In the genomic region with DNA sequence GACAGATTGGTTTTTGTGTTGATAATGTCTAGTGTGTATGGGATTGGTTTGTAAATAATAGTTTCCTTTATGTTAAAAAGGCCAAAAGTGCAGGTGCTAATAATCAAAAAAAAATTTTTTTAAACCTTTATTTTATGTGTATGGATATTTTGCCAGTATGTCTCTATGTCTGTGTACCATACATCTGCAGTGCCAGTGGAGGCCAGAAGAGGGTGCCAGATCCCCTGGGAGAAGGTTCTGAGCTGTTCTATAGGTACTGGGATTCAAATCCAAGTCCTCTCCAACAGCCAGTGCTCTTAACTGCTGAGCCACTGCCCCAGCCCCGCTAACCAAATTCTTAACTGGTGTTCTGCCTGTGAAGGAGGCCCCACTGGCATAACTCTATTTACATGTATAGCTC, we compare ENCODE assay signal across 11 mouse cellular contexts. TPM values are rescaled to one million over a fixed set of nuclear protein-coding genes. Genes with fewer than 3 reads are reported as not detected.
DNase-seq lines count a peak whose midpoint lies in the region; ATAC-seq and TF ChIP-seq lines count a peak whose summit lies in the region.
"Had no signal": no experiment of that assay in that cellular context is flagged by ENCODE, and none has a peak within 500 bp of the region (broad histone marks: within the 10 kb centered on the region; RNA-seq: fewer than 3 reads in every experiment).

No protein-coding gene starts in this region.

- in situ Hi-C loops in CH12.LX (cut with MboI; ENCODE audit: low pct_ligation_motif_present, low pct_unique_long_range_greater_than_20kb, low sequenced_read_pairs), result no loop called here
- in situ Hi-C loops in Patski (cut with MboI; ENCODE audit: low pct_unique_long_range_greater_than_20kb), result no loop called here

- no peaks in the 10 kb centered on the region for H3K79me2 ChIP-seq in CH12.LX (replicated peaks; ENCODE audit: control insufficient read depth, extremely low read depth, insufficient read depth, poor library complexity, severe bottlenecking)

- 81% methylated on average over 1 of the region's 1 CpGs for WGBS in liver, postnatal 0 days (ENCODE audit: insufficient replicate concordance)
- 74% methylated on average over 1 of the region's 1 CpGs for WGBS in midbrain, embryonic 10.5 days
- 100% methylated on average over 1 of the region's 1 CpGs for WGBS in hindbrain, embryonic 16.5 days

- no peak overlapping the region for H3K4me3 ChIP-seq in CH12.LX (replicated peaks in 1 of 3; ENCODE audit: low read depth in 2 of 3, low read length in 2 of 3, poor library complexity in 1 of 3)
- no peak overlapping the region for H3K4me3 ChIP-seq in liver, postnatal 0 days (ENCODE audit: low read depth, low read length)
- H3K4me3 ChIP-seq in midbrain, embryonic 10.5 days, result no peak overlapping the region
- H3K4me3 ChIP-seq in hindbrain, embryonic 16.5 days (ENCODE audit: low read length), result no peak overlapping the region

- POLR2A ChIA-PET in Patski (lab: Charles Lee), result no interaction called here

- no peak overlapping the region for H3K27ac ChIP-seq in CH12.LX (ENCODE audit: insufficient read depth, low read depth)
- no peak overlapping the region for H3K27ac ChIP-seq in liver, postnatal 0 days (ENCODE audit: low read depth)
- H3K27ac ChIP-seq in midbrain, embryonic 10.5 days (replicated peaks), result no peak overlapping the region
- no peak overlapping the region for H3K27ac ChIP-seq in hindbrain, embryonic 16.5 days (ENCODE audit: low read depth, low read length)

- CTCF ChIA-PET in Patski (lab: Charles Lee), result interaction anchor here (1.4 kb wide), 1 partner anchor 9 kb away, joined by 3 read pairs; no protein-coding TSS in a partner anchor

- no peaks in the 10 kb centered on the region for H3K36me3 ChIP-seq in CH12.LX (replicated peaks in 1 of 2; ENCODE audit: control insufficient read depth in 1 of 2, insufficient read depth in 1 of 2, low read length in 1 of 2)
- no peaks in the 10 kb centered on the region for H3K36me3 ChIP-seq in liver, postnatal 0 days (replicated peaks; ENCODE audit: insufficient read depth, low read length)
- H3K36me3 ChIP-seq in midbrain, embryonic 10.5 days, result no peaks in the 10 kb centered on the region
- H3K36me3 ChIP-seq in hindbrain, embryonic 16.5 days (ENCODE audit: control insufficient read depth, insufficient read depth, low read length), result no peaks in the 10 kb centered on the region

- H3K4me1 ChIP-seq in CH12.LX (ENCODE audit: control insufficient read depth in 1 of 2, insufficient read depth in 2 of 2), result peaks cover 0 to 15% of the 10 kb centered on the region in 2 experiments; a peak in 2 of 4 replicates
- H3K4me1 ChIP-seq in liver, postnatal 0 days (ENCODE audit: insufficient read depth), result no peaks in the 10 kb centered on the region
- H3K4me1 ChIP-seq in midbrain, embryonic 10.5 days, result no peaks in the 10 kb centered on the region
- no peaks in the 10 kb centered on the region for H3K4me1 ChIP-seq in hindbrain, embryonic 16.5 days (ENCODE audit: control insufficient read depth, insufficient read depth, low read depth, low read length)

- TF ChIP-seq POLR2A in CH12.LX (IDR thresholded peaks at IDR 0.05; ENCODE audit: low read depth, low read length), result no peak

- no peaks in the 10 kb centered on the region for H3K9me3 ChIP-seq in CH12.LX (replicated peaks; ENCODE audit: low read length)
- no peaks in the 10 kb centered on the region for H3K9me3 ChIP-seq in liver, postnatal 0 days (ENCODE audit: low read length)
- H3K9me3 ChIP-seq in midbrain, embryonic 10.5 days (replicated peaks), result no peaks in the 10 kb centered on the region
- H3K9me3 ChIP-seq in hindbrain, embryonic 16.5 days (ENCODE audit: control insufficient read depth, low read length), result no peaks in the 10 kb centered on the region

- TF ChIP-seq EP300 in CH12.LX (IDR thresholded peaks at IDR 0.05; ENCODE audit: low read length), result no peak
- TF ChIP-seq EP300 in liver, postnatal 0 days (IDR thresholded peaks at IDR 0.05; ENCODE audit: low read depth), result no peak

- H3K9ac ChIP-seq in CH12.LX (ENCODE audit: insufficient read depth, low read depth), result no peak overlapping the region
- no peak overlapping the region for H3K9ac ChIP-seq in liver, postnatal 0 days (replicated peaks)
- no peak overlapping the region for H3K9ac ChIP-seq in hindbrain, embryonic 16.5 days (ENCODE audit: low read depth, low read length)

- TF ChIP-seq CTCF in CH12.LX (conservative IDR thresholded peaks at IDR 0.05 in 1 of 2, IDR thresholded peaks at IDR 0.05 in 1 of 2; ENCODE audit: low read depth in 2 of 2, low read length in 2 of 2), result peak; percentile 54 to 72; a peak in 3 of 4 replicates
- TF ChIP-seq CTCF in Patski (IDR thresholded peaks at IDR 0.05), result peak; percentile 50
- TF ChIP-seq CTCF in liver, postnatal 0 days (IDR thresholded peaks at IDR 0.05; ENCODE audit: low read depth), result peak; percentile 56

- no peak overlapping the region for H3K4me2 ChIP-seq in CH12.LX (ENCODE audit: insufficient read depth, low read depth, poor library complexity, severe bottlenecking)
- H3K4me2 ChIP-seq in liver, postnatal 0 days (ENCODE audit: low read depth, low read length), result no peak overlapping the region
- no peak overlapping the region for H3K4me2 ChIP-seq in hindbrain, embryonic 16.5 days (ENCODE audit: low read length)

- peak; percentile 40 for TF ChIP-seq RAD21 in CH12.LX (IDR thresholded peaks at IDR 0.05; ENCODE audit: low read depth, low read length)

- dilution Hi-C loops in CH12.LX (cut with MboI; ENCODE audit: extremely low pct_ligation_motif_present, extremely low pct_unique_long_range_greater_than_20kb, low sequenced_read_pairs), result no loop called here

- DNase-seq in kidney, adult 18-20 months, result peak; percentile 29
- DNase-seq in kidney, postnatal 14 days, result no peak
- DNase-seq in CH12.LX (ENCODE audit: extremely low read depth), result peak; percentile 50
- no peak for DNase-seq in Patski (ENCODE audit: low read depth, low spot score)
- no peak for DNase-seq in liver, postnatal 0 days
- no peak for DNase-seq in midbrain, embryonic 10.5 days (ENCODE audit: low spot score)
- DNase-seq in urinary bladder, adult 2 months (ENCODE audit: low spot score), result no peak
- DNase-seq: heart, adult 11 months had no signal

- H3K27me3 ChIP-seq in CH12.LX (replicated peaks) (peaks cover 5% of the 10 kb centered on the region), Patski (peaks cover 48% of the 10 kb centered on the region)
- H3K27me3 ChIP-seq in liver, postnatal 0 days (ENCODE audit: insufficient read depth, low read length), result no peaks in the 10 kb centered on the region
- H3K27me3 ChIP-seq in midbrain, embryonic 10.5 days (ENCODE audit: low read depth, poor library complexity, severe bottlenecking), result no peaks in the 10 kb centered on the region
- no peaks in the 10 kb centered on the region for H3K27me3 ChIP-seq in hindbrain, embryonic 16.5 days (replicated peaks; ENCODE audit: control insufficient read depth, insufficient read depth, low read length)

- no peak for ATAC-seq in Patski
- ATAC-seq in liver, postnatal 0 days, result no peak
- ATAC-seq in hindbrain, embryonic 16.5 days, result no peak

TF ChIP-seq in CH12.LX, 34 proteins besides CTCF, POLR2A, EP300 and RAD21:
- TF ChIP-seq GABPA (IDR thresholded peaks at IDR 0.05; ENCODE audit: insufficient replicate concordance, low read depth, low read length) (no peak), SMC3 (IDR thresholded peaks at IDR 0.05; ENCODE audit: low read depth, low read length) (peak; percentile 39)

RNA-seq across cellular contexts. Expression of gene Dydc1, which starts 14.8 kb away (rescaled TPM):
- not detected in 2 replicates for total RNA-seq in CH12.LX (2012; rRNA removed)
- total RNA-seq in CH12.LX (2014; rRNA removed), result not detected in 2 replicates
- not detected in 2 replicates for polyA plus RNA-seq in CH12.LX (2012; ENCODE audit: insufficient read length, low read depth)
- not detected for polyA plus RNA-seq in Patski (2021)
- not detected in 2 replicates for polyA plus RNA-seq in liver, postnatal 0 days (2015; fragmentation: Nextera tagmentation; extraction: Ambion mirVana)
- polyA plus RNA-seq in midbrain, embryonic 10.5 days (2016; fragmentation: Nextera tagmentation; extraction: Ambion mirVana), result not detected in 2 replicates
- polyA plus RNA-seq in urinary bladder, adult 2 months (2012; rRNA removed), result not detected in 2 replicates
- 0.26 TPM in 2 replicates for polyA plus RNA-seq in hindbrain, embryonic 16.5 days (2015; fragmentation: Nextera tagmentation; extraction: Ambion mirVana)
- total RNA-seq: left cerebral cortex, adult 18-20 months had no signal
- polyA plus RNA-seq: stomach, embryonic 16.5 days had no signal

RNA-seq across cellular contexts. Expression of gene Mat1a, which starts 17.3 kb away (rescaled TPM):
- total RNA-seq in CH12.LX (2012; rRNA removed) (not detected in 2 replicates), CH12.LX (2014; rRNA removed) (not detected in 2 replicates)
- polyA plus RNA-seq in CH12.LX (2012; ENCODE audit: insufficient read length, low read depth) (not detected in 2 replicates), Patski (2021) (not detected)
- polyA plus RNA-seq in liver, postnatal 0 days (2015; fragmentation: Nextera tagmentation; extraction: Ambion mirVana), result 1,129 and 1,137 TPM in 2 replicates
- not detected in 2 replicates for polyA plus RNA-seq in midbrain, embryonic 10.5 days (2016; fragmentation: Nextera tagmentation; extraction: Ambion mirVana)
- polyA plus RNA-seq in urinary bladder, adult 2 months (2012; rRNA removed), result not detected in 2 replicates
- polyA plus RNA-seq in hindbrain, embryonic 16.5 days (2015; fragmentation: Nextera tagmentation; extraction: Ambion mirVana), result not detected in 2 replicates
- total RNA-seq: left cerebral cortex, adult 18-20 months had no signal

RNA-seq across cellular contexts. Expression of gene Dydc2, which starts 18.5 kb away (rescaled TPM):
- total RNA-seq in CH12.LX (2012; rRNA removed), result not detected in 2 replicates
- total RNA-seq in CH12.LX (2014; rRNA removed), result 0.32 TPM in 1 of 2 replicates, not detected in the other
- polyA plus RNA-seq in CH12.LX (2012; ENCODE audit: insufficient read length, low read depth), result 0.67 TPM in 1 of 2 replicates, not detected in the other
- 0.26 TPM for polyA plus RNA-seq in Patski (2021)
- polyA plus RNA-seq in liver, postnatal 0 days (2015; fragmentation: Nextera tagmentation; extraction: Ambion mirVana), result not detected in 2 replicates
- 0.22 and 0.30 TPM in 2 replicates for polyA plus RNA-seq in midbrain, embryonic 10.5 days (2016; fragmentation: Nextera tagmentation; extraction: Ambion mirVana)
- not detected in 2 replicates for polyA plus RNA-seq in urinary bladder, adult 2 months (2012; rRNA removed)
- 1.4 and 1.5 TPM in 2 replicates for polyA plus RNA-seq in hindbrain, embryonic 16.5 days (2015; fragmentation: Nextera tagmentation; extraction: Ambion mirVana)
- polyA plus RNA-seq: stomach, embryonic 16.5 days had no signal

RNA-seq across cellular contexts. Expression of gene Sftpa1, which starts 44.1 kb away (rescaled TPM):
- total RNA-seq in CH12.LX (2012; rRNA removed) (not detected in 2 replicates), CH12.LX (2014; rRNA removed) (not detected in 2 replicates)
- polyA plus RNA-seq in CH12.LX (2012; ENCODE audit: insufficient read length, low read depth) (not detected in 2 replicates), Patski (2021) (not detected)
- 0.33 and 1.3 TPM in 2 replicates for polyA plus RNA-seq in liver, postnatal 0 days (2015; fragmentation: Nextera tagmentation; extraction: Ambion mirVana)
- not detected in 2 replicates for polyA plus RNA-seq in midbrain, embryonic 10.5 days (2016; fragmentation: Nextera tagmentation; extraction: Ambion mirVana)
- not detected in 2 replicates for polyA plus RNA-seq in urinary bladder, adult 2 months (2012; rRNA removed)
- polyA plus RNA-seq in hindbrain, embryonic 16.5 days (2015; fragmentation: Nextera tagmentation; extraction: Ambion mirVana), result not detected in 2 replicates
- total RNA-seq: left cerebral cortex, adult 18-20 months had no signal
- polyA plus RNA-seq: stomach, embryonic 16.5 days had no signal

Comparison
In these comparisons a context has a peak if more than half of its experiments do, and no peak if none do; other contexts are left out.
1. DNase-seq: peak in kidney, adult 18-20 months (single experiment) and CH12.LX (single experiment); none in kidney, postnatal 14 days (single experiment), Patski (single experiment), liver, postnatal 0 days (single experiment), midbrain, embryonic 10.5 days (single experiment) and urinary bladder, adult 2 months (single experiment).
2. RNA of gene Mat1a, which starts 17.3 kb away (polyA plus RNA-seq): 1,129 to 1,137 TPM in liver, postnatal 0 days; not detected in CH12.LX, not detected in hindbrain, embryonic 16.5 days, not detected in Patski (single experiment), not detected in midbrain, embryonic 10.5 days and not detected in urinary bladder, adult 2 months; every median in the first group is over 1,000 times any median in the second.
3. Peak in every context shown above with its lines, with median percentiles within 50 percentile points of each other: CTCF ChIP-seq.